Mouse (Mus musculus) monocyte, adult 2 months (primary cell): ENCODE measurements at regions not wholly inside any gene's neighbourhood (a gene's known extent, or its start where the extent isn't known, plus 50 kb on each side); places are given as distances from the start of the nearest gene placed in this dataset.
"Not testable (repeated sequence)": the region's sequence is repeated elsewhere in the genome, so short reads cannot be mapped to it uniquely, and the experiment has no call there.

ENCODE experiments used
- DNase-seq, 2 experiments: peaks; one replicate each; pipeline ENCODE4 v3.0.0; 2022; ENCODE audit warnings: low spot score in 2 of 2, low read depth in 1 of 2

GRCm38 (mm10) chr5:118483001-118483400 is 77.5 kb upstream of the Med13l start:
- no peak for DNase-seq

- no peak for DNase-seq
These were observed 76.9 kb upstream of the Med13l start for GRCm38 (mm10) chr5:118483532-118483931.

GRCm38 (mm10) chr5:118485191-118485590 is 75.3 kb upstream of the Med13l start:
- DNase-seq: no peak

DNA sequence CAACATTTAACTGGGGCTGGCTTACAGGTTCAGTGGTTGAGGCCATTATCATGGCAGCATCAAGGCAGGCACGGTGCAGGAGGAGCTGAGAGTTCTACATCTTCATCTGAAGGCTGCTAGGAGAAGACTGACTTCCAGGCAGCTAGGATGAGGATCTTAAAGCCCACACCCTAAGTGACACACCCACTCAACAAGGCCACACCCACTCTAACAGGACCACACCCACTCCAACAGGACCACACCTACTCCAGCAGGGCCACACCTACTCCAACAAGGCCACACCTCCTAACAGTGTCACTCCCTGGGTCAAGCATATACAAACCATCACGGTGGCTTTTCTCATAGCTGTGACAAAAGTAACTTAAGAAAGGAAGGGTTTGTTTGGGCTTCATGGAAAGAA is 68.0 kb upstream of the Med13l start:
- DNase-seq: not testable (repeated sequence)

- DNase-seq: no peak
These were observed 65.6 kb upstream of the Med13l start for GRCm38 (mm10) chr5:118494649-118495477.

GRCm38 (mm10) chr5:118495478-118495760 is 65.1 kb upstream of the Med13l start:
- no peak for DNase-seq

GRCm38 (mm10) chr5:118501624-118502023 is 58.9 kb upstream of the Med13l start:
- DNase-seq: no peak

DNA sequence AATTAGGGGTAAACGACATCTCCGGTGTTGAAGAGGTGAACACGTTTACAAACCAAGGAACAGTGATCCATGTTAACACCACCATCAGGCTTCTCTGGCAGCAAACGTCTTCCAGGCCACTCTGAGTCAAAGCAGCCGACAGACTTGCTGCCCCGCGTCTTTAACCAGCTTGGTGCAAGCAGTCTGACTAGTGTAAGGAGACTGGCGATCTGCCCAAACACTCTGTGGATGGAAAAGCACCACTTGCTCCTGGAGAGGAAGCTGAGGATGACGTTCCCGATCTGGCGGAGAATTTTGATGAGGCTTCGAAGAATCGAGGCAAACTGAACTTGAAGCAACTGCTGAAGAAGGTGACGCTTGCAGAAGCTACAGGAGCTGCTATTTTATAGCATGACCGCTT is 57.5 kb upstream of the Med13l start:
- DNase-seq: no peak

DNA sequence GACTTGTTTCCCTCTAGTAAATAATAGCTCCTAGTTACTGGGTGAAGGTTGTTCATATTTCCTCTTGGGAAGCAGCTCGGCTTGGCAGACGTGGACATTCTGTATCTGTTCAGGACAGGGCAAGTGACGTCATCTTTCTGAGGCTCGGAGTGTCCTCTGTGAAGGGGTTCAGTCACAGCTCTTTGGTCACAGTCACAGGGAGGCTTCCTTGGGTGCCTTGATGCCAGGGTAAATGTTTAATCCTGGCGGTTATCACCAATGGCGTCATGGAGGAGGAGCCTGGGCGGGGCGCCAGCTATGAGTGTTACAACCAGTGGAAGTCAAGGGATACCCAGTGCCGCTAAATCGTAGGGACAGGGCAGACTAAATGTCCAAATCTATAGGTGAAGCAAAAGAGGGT is 56.3 kb upstream of the Med13l start:
- DNase-seq: no peak

DNA sequence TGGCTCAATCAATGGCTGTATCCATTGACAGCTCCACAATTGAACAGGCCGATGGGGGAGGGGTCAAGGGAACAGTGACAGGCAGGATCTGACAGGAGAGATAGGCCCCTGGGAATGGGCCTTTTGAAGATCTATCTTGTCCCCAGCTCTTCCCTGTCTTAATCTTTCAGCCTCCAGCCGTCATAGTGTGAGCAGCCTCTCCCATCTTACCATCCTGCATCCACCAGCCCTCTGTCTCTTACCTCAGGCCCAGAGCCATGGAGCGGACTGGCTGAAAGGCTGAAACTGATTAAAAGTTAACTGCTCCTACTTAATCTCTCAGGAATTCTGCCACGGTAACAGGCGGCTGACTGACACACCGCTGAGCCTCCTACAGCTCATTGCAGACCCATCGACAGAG is 55.6 kb upstream of the Med13l start:
- DNase-seq: no peak

DNA sequence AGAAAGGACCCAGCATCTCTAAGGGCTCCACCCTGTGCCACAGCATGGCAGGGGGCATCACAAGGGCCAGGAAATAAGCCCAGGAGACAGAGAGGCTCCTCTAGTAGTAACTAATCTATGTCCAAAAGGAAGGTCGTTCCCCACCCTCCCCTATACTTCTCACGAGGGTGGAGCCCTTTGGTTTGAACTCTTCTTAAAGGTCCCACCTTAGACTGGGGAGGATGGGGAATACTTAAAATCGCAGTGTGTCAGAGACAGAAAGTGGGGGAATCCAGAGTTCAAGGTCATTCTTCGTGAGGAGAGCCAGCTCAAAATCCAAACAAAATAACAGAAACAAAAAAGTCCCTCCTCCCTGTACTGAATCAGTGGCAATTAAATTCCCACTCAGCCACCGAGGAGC is 50.6 kb upstream of the Med13l start:
- DNase-seq: no peak
